Mouse (Mus musculus): Measurements from ENCODE around the gene Gm16405. TPM values are rescaled to one million over a fixed set of nuclear protein-coding genes. Genes with fewer than 3 reads are reported as not detected.
"Not testable (repeated sequence)": the region's sequence is repeated elsewhere in the genome, so short reads cannot be mapped to it uniquely, and the experiment has no call there.

Gene Gm16405
- not detected in 2 replicates for total RNA-seq (2012; rRNA removed)

GRCm38 (mm10) chrX:54530908-54531307 is at the start of gene Gm16405:
TSS of gene Gm16405 (plus strand) at chrX:54531208.
- DNase-seq (ENCODE audit: low read depth, low spot score); H3K4me1 ChIP-seq (ENCODE audit: control insufficient read depth in 2 of 2, insufficient read depth in 2 of 2, low read length in 2 of 2, poor library complexity in 1 of 2); H3K9ac ChIP-seq (ENCODE audit: insufficient read depth, low read depth, low read length, poor library complexity, severe bottlenecking); H3K9me3 ChIP-seq (ENCODE audit: control insufficient read depth, insufficient read depth, low read depth, low read length); H3K27ac ChIP-seq (ENCODE audit: insufficient read depth, low read depth, low read length, poor library complexity, severe bottlenecking); H3K4me3 ChIP-seq (ENCODE audit: insufficient read depth in 1 of 2, low read depth in 1 of 2, low read length in 2 of 2, poor library complexity in 1 of 2, severe bottlenecking in 1 of 2); H3K36me3 ChIP-seq (ENCODE audit: control insufficient read depth, insufficient read depth, low read length, poor library complexity, severe bottlenecking); in situ Hi-C loops (cut with MboI; ENCODE audit: low sequenced_read_pairs in 2 of 2, unreplicated experiment in 2 of 2): not testable (repeated sequence)

Other genes with a start within 250 kb of the Gm16405 start
- not detected in 2 replicates for gene Gm16430, start 91.0 kb downstream of the Gm16405 start, total RNA-seq (2012; rRNA removed)